Mouse (Mus musculus) brain, adult 2 months (tissue): ENCODE measurements around the gene Alk.
A peak's percentile ranks its signal among the peaks of the same experiment; 100 is the strongest.
"Not testable (repeated sequence)": the region's sequence is repeated elsewhere in the genome, so short reads cannot be mapped to it uniquely, and the experiment has no call there.

Experiments used
- DNase-seq: peaks from one replicate; pipeline ENCODE4 v3.0.0; 2011; ENCODE audit warnings: low read depth, low spot score

The Alk gene

DNA sequence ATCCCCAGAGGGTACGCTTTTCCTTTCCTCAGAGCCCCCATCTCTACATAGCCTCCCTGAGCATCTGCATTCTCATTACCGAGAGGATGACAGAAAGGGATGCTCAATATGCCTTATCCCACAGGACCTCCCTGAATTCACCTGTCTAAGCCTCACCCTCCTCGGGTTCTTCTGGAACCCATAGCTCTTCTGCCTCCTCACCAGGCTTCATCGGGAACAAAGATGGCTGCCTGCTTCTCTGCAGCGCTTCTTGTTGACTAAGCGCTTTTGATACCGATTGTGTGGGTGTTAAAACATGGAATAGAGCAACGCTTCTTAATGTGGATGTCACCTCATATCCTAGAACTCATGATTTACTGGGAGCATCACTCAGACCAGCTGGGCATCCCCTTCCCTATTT, 75.9 kb downstream of the Alk start:
- no peak for DNase-seq

DNA sequence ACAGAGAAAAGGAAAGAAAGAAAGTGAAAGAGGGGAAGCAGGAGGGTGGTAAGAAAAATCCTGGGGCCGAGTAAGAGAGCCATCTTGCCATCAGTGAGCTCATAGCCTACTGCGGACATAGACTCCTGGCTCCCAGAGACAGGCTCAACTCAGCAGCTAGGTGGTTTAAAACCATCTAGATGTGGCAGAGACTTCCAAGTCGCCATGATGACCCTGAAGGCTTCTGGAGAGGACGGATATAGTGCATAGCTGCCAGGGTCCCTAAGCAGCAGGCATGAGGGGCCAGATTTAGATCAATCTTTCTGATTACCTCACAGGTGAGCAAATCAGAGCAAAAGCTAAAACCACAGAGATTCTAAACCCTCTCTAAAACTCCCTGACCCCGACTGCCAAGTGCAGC, 76.9 kb downstream of the Alk start:
- no peak for DNase-seq

DNA sequence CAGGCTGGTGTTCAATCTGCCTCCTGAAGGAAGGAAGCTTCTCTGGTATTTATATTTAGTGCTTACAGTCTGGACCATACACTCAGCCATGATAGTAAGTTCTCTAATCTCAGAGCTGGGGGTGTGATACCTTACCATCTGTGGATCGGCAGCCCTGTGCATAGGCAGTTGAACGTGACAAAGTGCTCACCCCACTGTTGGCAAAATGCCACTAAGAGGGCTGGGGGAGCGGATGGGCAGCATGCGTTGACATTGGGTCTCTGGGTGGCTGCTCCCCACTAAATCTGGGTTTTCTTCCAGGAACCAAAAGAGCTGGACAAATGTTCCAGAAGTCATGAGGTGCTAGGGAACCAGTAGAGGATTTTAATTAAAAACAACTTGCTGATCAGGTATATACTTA, 78.1 kb downstream of the Alk start:
- DNase-seq = no peak

DNA sequence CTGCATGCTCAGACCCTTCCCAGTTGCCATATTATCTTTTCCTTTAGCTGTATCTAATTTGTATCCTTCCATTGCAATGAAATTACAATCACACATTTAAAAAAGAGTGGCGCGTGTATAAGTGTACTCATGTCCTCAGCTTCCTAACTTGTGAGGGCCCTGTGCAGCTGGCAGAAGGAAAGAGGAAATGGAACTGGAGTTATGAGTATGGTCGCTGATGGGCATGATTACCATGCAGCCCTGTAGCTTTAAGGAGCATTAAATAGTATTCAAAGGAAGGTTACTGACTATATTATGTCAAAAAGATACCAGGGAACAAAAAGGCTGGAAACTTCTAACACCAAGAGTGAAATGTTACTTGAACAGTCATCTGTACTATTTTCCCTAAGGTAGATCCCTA, 79.6 kb downstream of the Alk start:
- DNase-seq = no peak

- DNase-seq = no peak
These were observed 81.4 kb downstream of the Alk start for GRCm38 (mm10) chr17:72523006-72523405.

DNA sequence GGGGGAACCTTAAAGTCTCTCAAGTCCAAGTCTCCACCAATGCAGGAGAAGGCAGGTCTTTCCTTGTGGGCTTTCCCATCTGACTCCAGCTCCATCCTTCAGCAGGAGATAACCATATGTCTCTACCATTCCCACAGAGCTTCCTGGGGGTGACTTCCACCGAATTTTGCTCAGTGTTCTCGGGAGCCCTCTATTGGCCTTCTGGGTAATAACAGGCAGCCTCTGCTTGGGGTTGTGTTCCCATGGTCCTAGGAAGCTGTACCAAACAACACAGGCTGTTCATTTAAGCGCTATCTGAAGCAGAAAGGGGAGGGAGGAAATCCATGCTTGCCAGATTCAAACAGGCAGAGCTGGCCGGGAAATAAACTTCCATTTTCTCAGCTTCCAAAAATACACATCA, 82.0 kb downstream of the Alk start:
- peak; percentile 80 for DNase-seq

DNA sequence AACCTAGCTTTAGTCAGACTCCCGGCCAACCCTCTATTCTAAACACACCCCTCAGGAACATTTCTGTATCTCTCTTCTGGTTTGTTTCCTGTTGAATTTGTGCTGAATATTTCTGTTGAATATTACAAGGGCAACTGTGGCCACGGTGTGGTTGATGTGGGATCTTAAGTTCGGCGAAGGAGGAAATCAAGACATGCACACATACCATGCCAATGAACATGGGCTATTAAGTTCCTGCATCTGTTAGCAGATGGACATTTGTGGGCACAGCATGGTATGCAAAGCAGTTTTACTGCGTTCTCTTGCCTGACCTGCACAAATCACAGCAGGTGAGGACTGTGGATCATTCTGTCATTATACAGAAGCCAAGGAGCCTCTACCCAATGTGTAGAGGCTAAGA, 83.1 kb downstream of the Alk start:
- peak; percentile 72 for DNase-seq

- no peak for DNase-seq
These were observed 93.7 kb downstream of the Alk start for GRCm38 (mm10) chr17:72510746-72511145.

- DNase-seq = no peak
These were observed 95.6 kb downstream of the Alk start for GRCm38 (mm10) chr17:72508678-72509394.

- DNase-seq = peak; percentile 32
These were observed 99.2 kb downstream of the Alk start for GRCm38 (mm10) chr17:72505213-72505612.

DNA sequence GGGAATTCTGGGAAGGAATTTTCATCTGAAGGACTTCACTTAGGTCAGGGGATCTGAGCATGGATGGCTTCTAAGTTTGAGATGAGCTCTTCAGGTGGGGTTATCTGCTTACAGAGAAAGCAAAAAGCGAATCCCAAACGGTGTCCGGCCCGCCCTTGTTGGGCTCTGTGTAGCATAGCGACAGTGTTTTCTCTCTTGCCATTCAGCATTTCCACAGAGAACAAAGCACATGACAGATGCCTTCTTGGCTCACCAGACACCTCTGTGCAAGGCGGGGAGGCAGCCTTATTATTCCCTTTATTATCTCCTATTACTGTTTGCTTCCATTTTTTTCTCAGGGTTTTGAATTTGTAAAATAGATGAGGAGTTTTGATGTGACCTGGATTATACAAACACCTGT, 99.8 kb downstream of the Alk start:
- DNase-seq = no peak

DNA sequence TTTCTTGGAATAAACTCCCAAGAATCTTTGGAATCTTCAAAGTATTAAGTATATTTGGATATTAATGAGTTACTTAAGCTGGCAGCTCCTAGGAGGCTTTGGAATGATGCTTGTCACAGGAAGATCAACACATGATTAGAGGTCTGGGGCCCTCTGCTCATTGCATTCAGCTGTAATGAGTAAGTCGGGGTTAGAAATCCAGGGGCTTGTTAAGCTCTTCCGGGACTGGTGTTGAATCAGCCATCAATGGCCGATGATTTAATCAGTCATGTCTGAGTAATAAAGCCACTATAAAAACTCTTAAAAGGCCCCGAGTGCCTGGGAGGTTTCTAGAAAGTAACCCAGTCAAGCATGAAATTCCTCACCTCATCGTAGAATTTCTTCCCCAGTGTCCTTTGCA, 109.0 kb downstream of the Alk start:
- DNase-seq = no peak

DNA sequence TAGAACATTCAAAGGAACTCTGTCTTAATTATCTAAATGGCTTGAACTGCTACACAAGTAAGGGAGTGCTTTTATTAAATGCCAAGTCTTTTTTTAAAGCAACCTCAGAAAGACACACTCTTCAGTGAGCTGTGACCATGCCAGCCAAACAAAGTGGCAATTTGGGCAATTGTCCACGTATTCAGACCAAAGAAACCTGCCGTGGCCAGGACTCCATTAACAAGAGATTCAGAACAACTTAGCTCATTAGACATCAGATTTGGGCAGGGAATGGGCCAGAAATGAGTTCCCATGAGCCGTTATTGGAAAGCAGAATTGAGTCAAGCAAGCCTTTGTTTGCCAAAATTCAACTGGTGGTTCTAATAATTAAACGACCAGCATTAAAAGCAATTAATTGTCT, 118.8 kb downstream of the Alk start:
- peak; percentile 18 for DNase-seq

- DNase-seq = not testable (repeated sequence)
These were observed 125.2 kb downstream of the Alk start for GRCm38 (mm10) chr17:72479260-72479659.

GRCm38 (mm10) chr17:72477889-72478405, 126.5 kb downstream of the Alk start:
- DNase-seq = peak; percentile 53

GRCm38 (mm10) chr17:72476956-72477355, 127.5 kb downstream of the Alk start:
- no peak for DNase-seq

DNA sequence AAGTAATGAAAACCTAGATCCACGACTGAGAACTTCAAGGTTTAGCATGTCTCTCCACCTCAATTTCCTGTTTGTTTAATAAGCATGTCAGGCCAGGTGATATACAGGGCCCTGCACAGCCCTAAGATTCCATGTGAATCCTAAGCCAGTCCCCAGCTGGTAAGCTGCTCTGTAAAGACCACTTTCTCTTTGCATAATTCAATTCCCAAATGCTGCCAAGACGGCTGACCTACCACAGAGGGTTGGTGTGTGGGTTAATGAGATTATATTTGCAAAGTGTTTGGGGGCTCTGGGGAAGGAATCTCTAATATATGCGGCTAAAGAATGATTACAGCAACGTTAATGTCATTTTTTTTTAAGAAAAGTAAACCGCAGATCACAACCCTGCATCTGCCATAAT, 130.3 kb downstream of the Alk start:
- DNase-seq = no peak

GRCm38 (mm10) chr17:72448477-72448876, 155.9 kb downstream of the Alk start:
- DNase-seq = no peak

GRCm38 (mm10) chr17:72445204-72446177, 158.9 kb downstream of the Alk start:
- no peak for DNase-seq

DNA sequence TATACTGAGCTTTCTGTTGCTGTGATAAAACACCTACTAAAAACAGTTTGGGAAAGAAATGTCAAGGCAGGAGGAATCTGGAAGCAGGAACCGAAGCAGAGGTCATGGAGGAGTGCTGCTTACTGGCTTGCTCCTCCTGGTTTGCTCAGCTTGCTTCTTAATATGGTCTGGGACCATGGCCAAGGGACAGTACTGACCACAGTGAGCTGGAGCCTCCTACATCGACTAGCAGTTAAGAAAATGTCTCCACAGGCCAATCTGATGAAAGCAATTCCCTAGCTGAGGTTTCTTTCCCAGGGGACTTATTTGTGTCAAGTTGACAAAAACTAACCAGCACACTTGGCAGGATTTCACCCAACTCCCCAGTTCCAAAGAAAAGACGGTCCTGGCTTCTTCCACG, 187.0 kb downstream of the Alk start:
- no peak for DNase-seq

DNA sequence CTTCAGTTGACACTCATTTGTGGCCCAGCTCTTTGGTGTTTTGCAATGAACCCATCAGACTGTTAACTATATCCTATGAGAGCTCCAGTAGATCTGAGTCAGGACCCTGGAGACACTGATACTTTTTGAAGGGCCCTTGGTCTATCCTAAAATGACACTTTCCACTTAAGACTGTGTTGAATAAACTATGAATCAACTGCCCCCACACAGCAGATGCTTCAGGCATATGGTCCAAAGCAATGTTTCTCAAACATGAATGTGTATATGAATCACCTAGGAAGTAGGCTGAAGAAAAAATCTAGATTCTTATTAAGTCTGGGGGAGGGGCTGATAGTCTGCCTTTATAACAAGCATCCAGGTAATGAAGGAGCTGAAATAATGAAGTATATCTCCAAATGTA, 189.8 kb downstream of the Alk start:
- DNase-seq = peak; percentile 63

GRCm38 (mm10) chr17:72404813-72405212, 199.6 kb downstream of the Alk start:
- no peak for DNase-seq

DNA sequence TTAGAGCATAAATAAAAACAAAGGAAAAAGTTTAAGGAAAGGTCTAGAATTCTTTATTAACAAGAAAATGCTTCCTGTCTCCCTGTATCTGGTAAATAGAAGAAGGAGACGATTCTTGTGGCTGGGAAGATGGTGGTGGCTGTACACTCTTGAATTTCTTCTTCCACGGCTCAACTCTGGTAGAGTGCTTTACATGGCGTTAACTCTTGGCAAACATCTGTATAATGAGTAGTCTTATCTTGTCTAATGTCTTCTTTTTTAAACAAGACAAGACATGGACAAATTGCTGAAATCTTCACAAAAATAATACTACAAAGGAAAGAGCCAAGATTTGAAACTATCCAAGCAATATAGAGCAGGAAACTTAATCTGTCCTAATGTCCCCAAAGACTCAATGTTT, 202.6 kb downstream of the Alk start:
- no peak for DNase-seq
